Mouse (Mus musculus) liver, embryonic 14.5 days (tissue): ENCODE measurements around the gene Accsl.

ENCODE experiments used
- CTCF ChIP-seq: IDR thresholded peaks from 2 replicates; pipeline ENCODE4 v1.5.1; 2016; ENCODE audit warnings: antibody characterized with exemption, low read depth, control low read depth
- EP300 ChIP-seq: IDR thresholded peaks from 2 replicates; pipeline ENCODE4 v1.6.1; 2016; ENCODE audit warnings: antibody characterized with exemption, low read depth

DNA sequence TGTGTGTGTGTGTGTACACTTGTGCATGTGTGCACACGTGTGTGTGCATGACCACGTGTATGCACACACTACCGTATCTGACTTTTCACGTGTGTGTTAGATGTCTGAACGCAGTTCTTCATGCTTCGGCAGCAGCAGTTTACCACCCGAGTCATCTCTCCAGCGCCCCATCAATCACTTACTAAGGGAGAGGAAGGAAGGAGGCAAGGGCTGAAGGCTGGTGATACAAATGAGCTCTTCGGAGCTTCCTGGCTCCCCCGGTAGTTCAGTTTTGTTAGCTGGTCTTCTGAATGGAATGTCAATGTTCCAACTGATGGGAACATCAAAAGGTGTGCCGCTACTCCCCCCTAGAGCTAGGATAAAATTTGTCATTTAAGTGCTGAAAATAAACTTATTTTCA lies 18.3 kb upstream of the Accsl start:
- TF ChIP-seq CTCF (no peak), EP300 (no peak)
